Mouse (Mus musculus): ENCODE results near the gene Arrb1. TPM values are rescaled to one million over a fixed set of nuclear protein-coding genes. Genes with fewer than 3 reads are reported as not detected.

Arrb1 gene
- polyA plus RNA-seq, 1 experiment from 2014 or later: 10.8 TPM

DNA sequence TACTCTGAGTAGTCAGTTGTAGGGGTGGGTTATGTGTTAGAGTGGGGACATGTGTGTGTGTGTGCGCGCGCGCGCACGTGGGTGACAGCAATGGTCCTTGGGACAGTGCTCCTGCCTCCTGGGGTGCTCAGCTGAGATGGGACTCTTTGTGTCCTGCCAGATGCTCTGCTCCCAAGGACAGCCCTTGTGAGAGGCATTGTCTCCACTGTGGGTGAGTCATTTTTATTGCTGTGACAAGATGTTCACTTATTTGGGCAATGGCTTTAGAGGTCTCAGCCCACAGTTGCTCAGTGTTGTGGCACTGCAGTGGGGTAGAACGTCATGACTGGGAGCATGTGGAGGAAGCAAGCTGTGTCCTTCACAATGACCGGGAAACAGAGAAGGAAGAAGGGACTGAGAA lies 50.7 kb downstream of the Arrb1 start:
- no peaks in the 10 kb centered on the region; the same call in 1 of the 2 replicates for H3K36me3 ChIP-seq (replicated peaks)
- no peak overlapping the region for H3K4me3 ChIP-seq (replicated peaks)
- H3K27me3 ChIP-seq: no peaks in the 10 kb centered on the region
- no peak overlapping the region for H3K9ac ChIP-seq
- H3K4me1 ChIP-seq: peaks cover 25% of the 10 kb centered on the region; the same call in 1 of the 2 replicates
- no peak overlapping the region for H3K4me2 ChIP-seq
- no peak for ATAC-seq (ENCODE audit: low FRiP score)
- H3K9me3 ChIP-seq: no peaks in the 10 kb centered on the region
- no peak overlapping the region for H3K27ac ChIP-seq
- 89% methylated on average over 8 of the region's 8 CpGs for WGBS

GRCm38 (mm10) chr7:99590064-99590463 lies 54.8 kb downstream of the Arrb1 start:
- Histone ChIP-seq H3K36me3 (replicated peaks) (peaks cover 14% of the 10 kb centered on the region), H3K4me2 (no peak overlapping the region), H3K9ac (no peak overlapping the region), H3K4me1 (peaks cover 8% of the 10 kb centered on the region; the same call in 1 of the 2 replicates), H3K27me3 (no peaks in the 10 kb centered on the region), H3K9me3 (no peaks in the 10 kb centered on the region), H3K27ac (no peak overlapping the region), H3K4me3 (replicated peaks) (no peak overlapping the region)
- ATAC-seq (ENCODE audit: low FRiP score): no peak
- 3% methylated on average over 3 of the region's 3 CpGs for WGBS

DNA sequence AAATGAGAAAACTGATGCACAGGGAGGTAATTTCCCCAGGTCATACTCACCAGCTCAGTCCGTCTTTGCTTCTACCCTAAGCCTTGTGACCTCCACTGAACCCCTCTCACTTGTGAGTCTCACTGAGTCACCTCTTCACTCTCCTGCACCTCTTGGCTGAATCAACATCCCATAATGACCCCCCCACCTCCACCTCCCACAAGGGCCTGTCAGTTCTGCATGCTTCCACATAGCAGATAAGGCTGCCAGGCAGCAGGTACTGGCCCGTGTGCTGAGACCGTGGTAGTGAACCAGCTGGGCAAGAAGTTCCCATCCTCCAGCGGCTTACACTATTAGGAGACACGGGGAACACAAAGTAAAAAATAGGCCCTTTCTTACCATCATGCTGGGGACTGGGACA lies 55.4 kb downstream of the Arrb1 start:
- Histone ChIP-seq H3K4me1 (peaks cover 8% of the 10 kb centered on the region; the same call in 1 of the 2 replicates), H3K27ac (no peak overlapping the region), H3K9ac (no peak overlapping the region), H3K4me2 (no peak overlapping the region), H3K27me3 (no peaks in the 10 kb centered on the region), H3K36me3 (replicated peaks) (peaks cover 18% of the 10 kb centered on the region), H3K4me3 (replicated peaks) (no peak overlapping the region), H3K9me3 (no peaks in the 10 kb centered on the region)
- ATAC-seq (ENCODE audit: low FRiP score): no peak
- WGBS: 68% methylated on average over 5 of the region's 5 CpGs

- no peak overlapping the region for H3K4me2 ChIP-seq
- H3K27me3 ChIP-seq: no peaks in the 10 kb centered on the region
- 91% methylated on average over 3 of the region's 3 CpGs for WGBS
- ATAC-seq (ENCODE audit: low FRiP score): no peak
- peaks cover 22% of the 10 kb centered on the region for H3K36me3 ChIP-seq (replicated peaks)
- no peak overlapping the region for H3K27ac ChIP-seq
- peaks cover 3% of the 10 kb centered on the region; the same call in 1 of the 2 replicates for H3K4me1 ChIP-seq
- H3K4me3 ChIP-seq (replicated peaks): no peak overlapping the region
- H3K9me3 ChIP-seq: no peaks in the 10 kb centered on the region
- no peak overlapping the region for H3K9ac ChIP-seq
Observed at GRCm38 (mm10) chr7:99592669-99593068, 57.4 kb downstream of the Arrb1 start.

GRCm38 (mm10) chr7:99593868-99594803 lies 58.9 kb downstream of the Arrb1 start:
- H3K4me1 ChIP-seq: peaks cover 3% of the 10 kb centered on the region; the same call in 1 of the 2 replicates
- H3K4me2 ChIP-seq: no peak overlapping the region
- H3K9ac ChIP-seq: no peak overlapping the region
- H3K9me3 ChIP-seq: no peaks in the 10 kb centered on the region
- peaks cover 22% of the 10 kb centered on the region for H3K36me3 ChIP-seq (replicated peaks)
- H3K4me3 ChIP-seq (replicated peaks): no peak overlapping the region
- 90% methylated on average over 15 of the region's 15 CpGs for WGBS
- H3K27ac ChIP-seq: no peak overlapping the region
- no peaks in the 10 kb centered on the region for H3K27me3 ChIP-seq
- no peak for ATAC-seq (ENCODE audit: low FRiP score)

DNA sequence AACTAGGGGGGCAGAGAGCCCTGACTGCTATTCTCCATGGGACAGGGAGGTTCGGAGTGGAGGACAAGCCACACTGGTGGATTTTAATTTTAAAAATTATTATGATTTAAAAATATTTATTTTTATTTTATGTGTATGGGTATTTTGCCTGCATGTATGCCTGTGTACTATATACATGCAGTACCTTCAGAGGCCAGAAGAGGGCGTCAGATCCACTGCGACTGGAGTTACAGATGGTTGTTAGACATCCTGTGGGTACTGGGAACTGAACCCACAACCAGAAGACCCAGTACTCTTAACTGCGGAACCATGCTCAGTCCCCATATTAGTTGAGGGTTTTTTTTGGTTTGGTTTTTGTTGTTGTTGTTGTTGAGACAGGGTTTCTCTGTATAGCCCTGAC lies 63.5 kb downstream of the Arrb1 start:
- 74% methylated on average over 4 of the region's 4 CpGs for WGBS
- H3K27me3 ChIP-seq: no peaks in the 10 kb centered on the region
- H3K4me1 ChIP-seq: no peaks in the 10 kb centered on the region
- H3K4me3 ChIP-seq (replicated peaks): no peak overlapping the region
- ATAC-seq (ENCODE audit: low FRiP score): no peak
- H3K9me3 ChIP-seq: no peaks in the 10 kb centered on the region
- peaks cover 21% of the 10 kb centered on the region for H3K36me3 ChIP-seq (replicated peaks)
- H3K9ac ChIP-seq: no peak overlapping the region
- no peak overlapping the region for H3K27ac ChIP-seq
- H3K4me2 ChIP-seq: no peak overlapping the region

- H3K27me3 ChIP-seq: no peaks in the 10 kb centered on the region
- peaks cover 4% of the 10 kb centered on the region for H3K36me3 ChIP-seq (replicated peaks)
- ATAC-seq (ENCODE audit: low FRiP score): no peak
- no peaks in the 10 kb centered on the region for H3K4me1 ChIP-seq
- no peaks in the 10 kb centered on the region for H3K9me3 ChIP-seq
- no peak overlapping the region for H3K9ac ChIP-seq
- H3K4me3 ChIP-seq (replicated peaks): no peak overlapping the region
- H3K27ac ChIP-seq: no peak overlapping the region
- H3K4me2 ChIP-seq: no peak overlapping the region
- WGBS: 88% methylated on average over 8 of the region's 8 CpGs
Observed at GRCm38 (mm10) chr7:99603875-99604662, 68.8 kb downstream of the Arrb1 start.

- no peak for ATAC-seq (ENCODE audit: low FRiP score)
- Histone ChIP-seq H3K9ac (no peak overlapping the region), H3K27me3 (no peaks in the 10 kb centered on the region), H3K36me3 (replicated peaks) (peaks cover 4% of the 10 kb centered on the region), H3K9me3 (no peaks in the 10 kb centered on the region), H3K27ac (no peak overlapping the region), H3K4me1 (no peaks in the 10 kb centered on the region), H3K4me3 (replicated peaks) (no peak overlapping the region), H3K4me2 (no peak overlapping the region)
- 96% methylated on average over 2 of the region's 2 CpGs for WGBS
Observed at GRCm38 (mm10) chr7:99605058-99605457, 69.8 kb downstream of the Arrb1 start.

GRCm38 (mm10) chr7:99606303-99606702 lies 71.0 kb downstream of the Arrb1 start:
- Histone ChIP-seq H3K4me2 (no peak overlapping the region), H3K27ac (no peak overlapping the region), H3K27me3 (no peaks in the 10 kb centered on the region), H3K4me3 (replicated peaks) (no peak overlapping the region), H3K9ac (no peak overlapping the region), H3K36me3 (replicated peaks) (peaks cover under 1% of the 10 kb centered on the region), H3K9me3 (no peaks in the 10 kb centered on the region), H3K4me1 (no peaks in the 10 kb centered on the region)
- WGBS: 87% methylated on average over 11 of the region's 11 CpGs
- no peak for ATAC-seq (ENCODE audit: low FRiP score)

- Histone ChIP-seq H3K27me3 (no peaks in the 10 kb centered on the region), H3K27ac (no peak overlapping the region), H3K4me2 (no peak overlapping the region), H3K36me3 (replicated peaks) (no peaks in the 10 kb centered on the region; the same call in 1 of the 2 replicates), H3K9me3 (no peaks in the 10 kb centered on the region), H3K4me1 (no peaks in the 10 kb centered on the region), H3K9ac (no peak overlapping the region), H3K4me3 (replicated peaks) (no peak overlapping the region)
- ATAC-seq (ENCODE audit: low FRiP score): no peak
- 68% methylated on average over 3 of the region's 3 CpGs for WGBS
Observed at GRCm38 (mm10) chr7:99606766-99607165, 71.5 kb downstream of the Arrb1 start.

GRCm38 (mm10) chr7:99607632-99608031 lies 72.4 kb downstream of the Arrb1 start:
- no peaks in the 10 kb centered on the region for H3K27me3 ChIP-seq
- no peak for ATAC-seq (ENCODE audit: low FRiP score)
- H3K4me1 ChIP-seq: no peaks in the 10 kb centered on the region
- H3K27ac ChIP-seq: no peak overlapping the region
- no peaks in the 10 kb centered on the region for H3K36me3 ChIP-seq (replicated peaks)
- H3K9me3 ChIP-seq: no peaks in the 10 kb centered on the region
- no peak overlapping the region for H3K4me3 ChIP-seq (replicated peaks)
- H3K4me2 ChIP-seq: no peak overlapping the region
- no peak overlapping the region for H3K9ac ChIP-seq
- WGBS: 61% methylated on average over 2 of the region's 2 CpGs

DNA sequence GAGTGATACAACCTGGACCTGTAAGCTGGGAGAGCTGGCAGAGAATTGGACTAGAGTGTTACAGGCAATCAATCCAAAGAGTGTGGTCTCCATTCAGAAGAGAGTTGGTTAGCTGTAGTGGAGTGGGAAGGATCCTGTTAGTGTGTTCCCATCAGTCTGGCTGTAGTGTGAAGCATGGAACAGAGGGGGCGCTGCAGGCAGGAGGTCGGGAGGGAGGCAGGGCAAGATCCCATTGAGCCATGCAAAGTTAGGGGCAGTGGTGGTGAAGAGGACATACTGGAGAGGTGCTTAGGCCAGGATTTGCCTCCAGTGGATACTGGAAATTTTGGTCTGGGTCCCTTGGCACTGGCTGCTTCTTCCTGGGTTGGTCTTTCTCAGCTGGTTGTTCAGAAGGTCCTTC lies 83.0 kb downstream of the Arrb1 start:
- no peak for ATAC-seq (ENCODE audit: low FRiP score)
- 78% methylated on average over 2 of the region's 2 CpGs for WGBS
- no peak overlapping the region for H3K27ac ChIP-seq

More for the DNA sequence above, 83.0 kb downstream of the Arrb1 start:
- Histone ChIP-seq H3K4me2 (no peak overlapping the region), H3K9me3 (no peaks in the 10 kb centered on the region), H3K9ac (no peak overlapping the region), H3K4me3 (replicated peaks) (no peak overlapping the region), H3K4me1 (peaks cover 6% of the 10 kb centered on the region; the same call in 1 of the 2 replicates), H3K27me3 (peaks cover 22% of the 10 kb centered on the region), H3K36me3 (replicated peaks) (no peaks in the 10 kb centered on the region)
